Mouse (Mus musculus): ENCODE data around the gene Cyp2d34. TPM values are rescaled to one million over a fixed set of nuclear protein-coding genes. Genes with fewer than 3 reads are reported as not detected.

The Cyp2d34 gene
- total and polyA plus RNA-seq, 2 experiments from 2014 or later, result not detected

- ATAC-seq, result no peak
- TF ChIP-seq CTCF (IDR thresholded peaks at IDR 0.05; ENCODE audit: low read depth), result no peak
- no peaks in the 10 kb centered on the region for H3K9me3 ChIP-seq (ENCODE audit: low read length)
- no peak overlapping the region for H3K9ac ChIP-seq (replicated peaks; ENCODE audit: low read length)
- no peak overlapping the region for H3K4me3 ChIP-seq (ENCODE audit: low read length)
- H3K36me3 ChIP-seq (ENCODE audit: insufficient read depth, low read length), result no peaks in the 10 kb centered on the region
- 92% methylated on average over 7 of the region's 7 CpGs for WGBS
- no peak overlapping the region for H3K27ac ChIP-seq
- no peaks in the 10 kb centered on the region for H3K4me1 ChIP-seq (ENCODE audit: insufficient read depth, low read length)
- no peaks in the 10 kb centered on the region for H3K27me3 ChIP-seq (ENCODE audit: insufficient read depth, low read length)
- H3K4me2 ChIP-seq (ENCODE audit: low read depth, low read length), result no peak overlapping the region
- DNase-seq (ENCODE audit: low spot score), result no peak
Measured at GRCm38 (mm10) chr15:82640201-82640600, 19.5 kb upstream of the Cyp2d34 start.

DNA sequence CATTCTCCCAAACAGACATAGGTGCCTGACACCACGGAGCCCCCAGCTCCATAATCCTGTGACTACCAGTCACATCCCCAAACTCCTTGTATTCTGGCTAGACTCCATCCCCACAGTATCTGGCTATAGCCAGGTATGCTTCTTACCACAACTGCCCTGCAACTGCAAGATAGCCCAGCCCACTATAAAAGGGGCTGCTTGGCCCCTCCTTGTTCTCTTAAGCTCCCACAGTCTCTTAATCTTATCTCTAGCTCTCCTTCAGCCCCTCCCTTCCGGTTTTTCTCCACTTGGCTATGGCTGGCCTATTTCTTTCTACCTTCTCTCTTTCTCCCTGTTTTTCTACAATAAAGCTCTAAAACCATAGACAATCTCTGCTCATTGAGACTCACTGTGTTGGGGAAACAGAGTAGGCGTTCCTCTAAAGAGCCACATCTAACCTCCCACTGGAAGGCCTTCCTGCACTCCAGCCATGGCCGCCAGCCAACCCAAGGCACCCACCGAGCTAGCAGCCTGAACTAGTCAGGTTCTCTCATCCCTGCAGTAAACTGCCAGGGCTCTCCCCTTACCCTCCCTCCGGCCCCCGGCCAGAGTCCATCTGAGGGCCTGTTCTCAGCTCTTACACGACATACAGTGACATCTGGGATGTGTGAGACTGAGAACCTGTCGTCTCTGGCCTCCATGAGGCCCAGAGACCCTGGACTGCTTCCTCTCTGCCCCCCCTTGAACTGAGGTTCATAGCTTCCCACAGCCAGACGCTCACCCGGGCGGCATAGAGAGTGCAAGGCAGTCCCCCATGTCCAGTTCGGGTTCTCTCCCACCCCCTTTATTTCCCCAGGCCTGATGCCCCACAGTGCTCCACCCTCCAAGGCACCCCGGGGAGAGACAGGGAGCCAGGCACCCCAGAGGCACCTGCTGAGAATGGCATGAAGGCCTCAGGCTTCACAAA lies 16.7 kb upstream of the Cyp2d34 start:
- no peak for TF ChIP-seq CTCF (IDR thresholded peaks at IDR 0.05; ENCODE audit: low read depth)

DNA sequence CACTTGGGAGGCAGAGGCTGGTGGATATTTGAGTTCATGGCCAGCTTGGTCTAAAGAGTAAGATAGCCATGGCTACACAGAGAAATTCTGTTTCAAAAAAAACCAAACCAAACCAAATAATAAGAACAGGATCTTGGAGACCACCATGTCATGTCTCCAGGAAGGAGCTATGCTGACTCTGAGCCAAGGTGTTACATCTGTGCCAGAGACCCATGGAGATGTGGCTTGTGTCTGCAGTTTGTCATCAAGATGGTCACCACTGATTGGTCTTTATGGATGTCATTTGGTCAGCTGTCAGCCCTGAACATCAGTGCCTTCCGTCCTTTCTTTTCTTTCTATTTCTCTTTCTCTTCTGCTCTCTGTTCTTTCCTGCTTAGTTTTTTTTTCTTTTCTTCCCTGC lies 14.2 kb upstream of the Cyp2d34 start:
- H3K27me3 ChIP-seq (ENCODE audit: insufficient read depth, low read length), result no peaks in the 10 kb centered on the region
- no peaks in the 10 kb centered on the region for H3K9me3 ChIP-seq (ENCODE audit: low read length)
- WGBS, result 47% methylated on average over 1 of the region's 1 CpGs
- H3K27ac ChIP-seq, result no peak overlapping the region
- H3K4me1 ChIP-seq (ENCODE audit: insufficient read depth, low read length), result no peaks in the 10 kb centered on the region
- ATAC-seq (no peak), DNase-seq (ENCODE audit: low spot score) (no peak)
- no peak overlapping the region for H3K4me3 ChIP-seq (ENCODE audit: low read length)
- no peaks in the 10 kb centered on the region for H3K36me3 ChIP-seq (ENCODE audit: insufficient read depth, low read length)
- no peak overlapping the region for H3K9ac ChIP-seq (replicated peaks; ENCODE audit: low read length)
- H3K4me2 ChIP-seq (ENCODE audit: low read depth, low read length), result no peak overlapping the region
- no peak for TF ChIP-seq CTCF (IDR thresholded peaks at IDR 0.05; ENCODE audit: low read depth)

More for the DNA sequence above, 16.7 kb upstream of the Cyp2d34 start:
- H3K9me3 ChIP-seq (ENCODE audit: low read length), result no peaks in the 10 kb centered on the region
- ATAC-seq (no peak), DNase-seq (ENCODE audit: low spot score) (no peak)
- no peak overlapping the region for H3K4me2 ChIP-seq (ENCODE audit: low read depth, low read length)
- 73% methylated on average over 14 of the region's 14 CpGs for WGBS
- no peaks in the 10 kb centered on the region for H3K27me3 ChIP-seq (ENCODE audit: insufficient read depth, low read length)
- no peak overlapping the region for H3K27ac ChIP-seq
- no peaks in the 10 kb centered on the region for H3K4me1 ChIP-seq (ENCODE audit: insufficient read depth, low read length)
- H3K36me3 ChIP-seq (ENCODE audit: insufficient read depth, low read length), result no peaks in the 10 kb centered on the region
- no peak overlapping the region for H3K9ac ChIP-seq (replicated peaks; ENCODE audit: low read length)
- H3K4me3 ChIP-seq (ENCODE audit: low read length), result no peak overlapping the region

- DNase-seq (ENCODE audit: low spot score) (no peak), ATAC-seq (no peak)
- Histone ChIP-seq H3K27me3 (ENCODE audit: insufficient read depth, low read length) (no peaks in the 10 kb centered on the region), H3K27ac (no peak overlapping the region), H3K4me1 (ENCODE audit: insufficient read depth, low read length) (no peaks in the 10 kb centered on the region), H3K9me3 (ENCODE audit: low read length) (no peaks in the 10 kb centered on the region), H3K36me3 (ENCODE audit: insufficient read depth, low read length) (no peaks in the 10 kb centered on the region), H3K9ac (replicated peaks; ENCODE audit: low read length) (no peak overlapping the region), H3K4me2 (ENCODE audit: low read depth, low read length) (no peak overlapping the region), H3K4me3 (ENCODE audit: low read length) (no peak overlapping the region)
- 81% methylated on average over 1 of the region's 1 CpGs for WGBS
- TF ChIP-seq CTCF (IDR thresholded peaks at IDR 0.05; ENCODE audit: low read depth), result no peak
Measured at GRCm38 (mm10) chr15:82621993-82622392, 1.2 kb upstream of the Cyp2d34 start.

DNA sequence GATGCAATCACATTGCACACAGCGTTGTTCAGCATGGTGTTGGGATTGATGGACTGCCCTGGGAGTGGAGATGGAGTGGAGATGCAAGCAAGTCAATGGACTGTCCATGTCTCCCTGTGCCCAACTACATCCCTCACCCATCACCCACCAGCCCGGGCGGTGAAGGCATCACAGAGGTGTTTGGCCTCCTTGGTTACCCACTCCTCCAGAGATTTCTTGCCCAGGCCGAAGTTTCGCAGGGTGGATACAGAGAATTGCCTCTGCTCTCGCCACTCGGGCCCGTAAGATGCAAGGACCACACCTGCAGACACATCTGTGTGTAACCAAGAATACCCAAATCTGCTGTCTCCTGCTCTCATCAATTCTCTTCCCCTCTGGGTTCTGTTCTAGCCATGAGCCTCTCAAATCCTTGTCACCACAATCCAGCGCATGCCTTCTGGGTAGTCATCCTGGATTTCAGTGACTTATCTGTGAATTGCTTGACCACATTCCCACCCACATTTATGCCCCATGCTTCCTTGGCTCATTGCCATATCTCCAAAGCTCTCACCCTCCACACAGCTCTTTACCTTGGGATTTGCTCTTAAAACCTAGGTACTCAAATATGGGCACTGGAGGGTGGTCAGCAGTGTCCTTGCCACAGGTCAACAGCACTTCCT lies 2.3 kb downstream of the Cyp2d34 start:
- 96% methylated on average over 9 of the region's 9 CpGs for WGBS
- ATAC-seq (no peak), DNase-seq (ENCODE audit: low spot score) (no peak)
- TF ChIP-seq CTCF (IDR thresholded peaks at IDR 0.05; ENCODE audit: low read depth), result no peak
- no peak overlapping the region for H3K4me3 ChIP-seq (ENCODE audit: low read length)
- H3K9ac ChIP-seq (replicated peaks; ENCODE audit: low read length), result no peak overlapping the region
- no peaks in the 10 kb centered on the region for H3K4me1 ChIP-seq (ENCODE audit: insufficient read depth, low read length)
- no peaks in the 10 kb centered on the region for H3K27me3 ChIP-seq (ENCODE audit: insufficient read depth, low read length)
- H3K9me3 ChIP-seq (ENCODE audit: low read length), result no peaks in the 10 kb centered on the region
- H3K27ac ChIP-seq, result no peak overlapping the region
- H3K36me3 ChIP-seq (ENCODE audit: insufficient read depth, low read length), result no peaks in the 10 kb centered on the region
- H3K4me2 ChIP-seq (ENCODE audit: low read depth, low read length), result no peak overlapping the region

DNA sequence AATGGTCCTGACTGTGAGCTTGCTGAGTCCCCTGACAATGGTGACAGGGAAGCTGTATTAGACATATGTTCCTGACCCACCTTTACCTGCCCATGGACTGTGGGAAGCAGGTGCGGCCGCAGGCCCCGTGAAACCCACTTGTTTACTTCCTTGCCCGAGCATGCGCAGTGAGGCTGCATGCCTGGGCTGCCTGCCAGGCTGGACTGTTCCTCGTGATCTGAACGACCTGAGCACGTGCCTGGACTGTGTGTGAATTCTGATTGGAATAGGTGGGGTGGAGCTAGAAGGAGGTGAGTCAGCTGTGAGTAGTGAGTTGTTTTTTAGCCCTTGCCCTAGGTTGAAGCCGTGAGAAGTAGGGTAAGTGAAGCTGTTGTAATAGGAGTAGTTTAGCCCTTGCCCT lies 38.1 kb downstream of the Cyp2d34 start:
- no peak overlapping the region for H3K9ac ChIP-seq (replicated peaks; ENCODE audit: low read length)
- H3K9me3 ChIP-seq (ENCODE audit: low read length), result no peaks in the 10 kb centered on the region
- H3K4me1 ChIP-seq (ENCODE audit: insufficient read depth, low read length), result no peaks in the 10 kb centered on the region
- no peak overlapping the region for H3K4me2 ChIP-seq (ENCODE audit: low read depth, low read length)
- no peak overlapping the region for H3K4me3 ChIP-seq (ENCODE audit: low read length)
- no peak overlapping the region for H3K27ac ChIP-seq
- TF ChIP-seq CTCF (IDR thresholded peaks at IDR 0.05; ENCODE audit: low read depth), result no peak
- 86% methylated on average over 9 of the region's 9 CpGs for WGBS
- no peaks in the 10 kb centered on the region for H3K36me3 ChIP-seq (ENCODE audit: insufficient read depth, low read length)
- ATAC-seq (no peak), DNase-seq (ENCODE audit: low spot score) (no peak)
- no peaks in the 10 kb centered on the region for H3K27me3 ChIP-seq (ENCODE audit: insufficient read depth, low read length)

- no peak overlapping the region for H3K9ac ChIP-seq (replicated peaks; ENCODE audit: low read length)
- H3K4me1 ChIP-seq (ENCODE audit: insufficient read depth, low read length), result no peaks in the 10 kb centered on the region
- WGBS, result 84% methylated on average over 2 of the region's 2 CpGs
- H3K27me3 ChIP-seq (ENCODE audit: insufficient read depth, low read length), result no peaks in the 10 kb centered on the region
- H3K4me3 ChIP-seq (ENCODE audit: low read length), result no peak overlapping the region
- TF ChIP-seq CTCF (IDR thresholded peaks at IDR 0.05; ENCODE audit: low read depth), result no peak
- DNase-seq (ENCODE audit: low spot score) (no peak), ATAC-seq (no peak)
- no peak overlapping the region for H3K4me2 ChIP-seq (ENCODE audit: low read depth, low read length)
- no peaks in the 10 kb centered on the region for H3K9me3 ChIP-seq (ENCODE audit: low read length)
- no peak overlapping the region for H3K27ac ChIP-seq
- no peaks in the 10 kb centered on the region for H3K36me3 ChIP-seq (ENCODE audit: insufficient read depth, low read length)
Measured at GRCm38 (mm10) chr15:82579071-82579470, 41.7 kb downstream of the Cyp2d34 start.
